Mouse (Mus musculus) neural tube, embryonic 15.5 days (tissue): Measurements from ENCODE around the gene Olfr270. TPM values are rescaled to one million over a fixed set of nuclear protein-coding genes. Genes with fewer than 3 reads are reported as not detected.

Source experiments
- ATAC-seq: fragments of 200-750 bp; cut with Nextera tagmentation; 2 replicates; pipeline ENCODE4 v1.8.0; 2017; ENCODE audit warnings: mild to moderate bottlenecking, moderate TSS enrichment, moderate library complexity; ENCODE audit not compliant: low FRiP score
- H3K27ac ChIP-seq: fragments of 300-500 bp; sonication (generic); replicated peaks from 2 replicates; pipeline ENCODE4 v1.5.1; 2015; ENCODE audit warnings: mild to moderate bottlenecking, inconsistent platforms
- H3K27me3 ChIP-seq: fragments of 300-500 bp; sonication (generic); replicated peaks from 2 replicates; pipeline ENCODE4 v1.6.1; 2015; ENCODE audit warnings: inconsistent platforms
- H3K36me3 ChIP-seq: fragments of 300-500 bp; sonication (generic); 2 replicates; pipeline ENCODE4 v1.6.1; 2015; ENCODE audit warnings: inconsistent platforms
- H3K4me1 ChIP-seq: fragments of 300-500 bp; sonication (generic); 2 replicates; pipeline ENCODE4 v1.6.1; 2015; ENCODE audit warnings: inconsistent platforms
- H3K4me2 ChIP-seq: fragments of 300-500 bp; sonication (generic); 2 replicates; pipeline ENCODE4 v1.6.1; 2015; ENCODE audit warnings: inconsistent platforms, mild to moderate bottlenecking, moderate library complexity
- H3K4me3 ChIP-seq: fragments of 300-500 bp; sonication (generic); replicated peaks from 2 replicates; pipeline ENCODE4 v1.5.1; 2015; ENCODE audit warnings: mild to moderate bottlenecking, inconsistent platforms
- H3K9ac ChIP-seq: fragments of 300-500 bp; sonication (generic); replicated peaks from 2 replicates; pipeline ENCODE4 v1.6.1; 2015; ENCODE audit warnings: mild to moderate bottlenecking, inconsistent platforms
- H3K9me3 ChIP-seq: fragments of 300-500 bp; sonication (generic); replicated peaks from 2 replicates; pipeline ENCODE4 v1.6.1; 2016; ENCODE audit warnings: inconsistent platforms
- whole genome bisulfite sequencing: fragments of 180-500 bp; shearing (Covaris S2); methylation state at CpG from one replicate; pipeline ENCODE4 v1.1.7; 2015; ENCODE audit warnings: mixed read lengths; 5-methylcytosine and 5-hydroxymethylcytosine counted together
- polyA plus RNA-seq: library from polyadenylated mRNA; unstranded; fragments of >200 nt; fragmentation: Nextera tagmentation; extraction: Ambion mirVana; gene quantifications from 2 replicates; pipeline ENCODE4 v1.2.1, GENCODE M21; 2015

The Olfr270 gene
- polyA plus RNA-seq, 1 experiment from 2014 or later = not detected

- H3K4me2 ChIP-seq = no peak overlapping the region
- H3K4me3 ChIP-seq = no peak overlapping the region
- H3K27ac ChIP-seq = no peak overlapping the region
- no peaks in the 10 kb centered on the region for H3K36me3 ChIP-seq
- H3K9ac ChIP-seq = no peak overlapping the region
- no peaks in the 10 kb centered on the region for H3K27me3 ChIP-seq
- H3K9me3 ChIP-seq = no peaks in the 10 kb centered on the region
- no peak for ATAC-seq
- no peaks in the 10 kb centered on the region for H3K4me1 ChIP-seq
- 91% methylated on average over 8 of the region's 8 CpGs for WGBS
These were observed 35.8 kb downstream of the Olfr270 start for GRCm38 (mm10) chr4:53000154-53000553.

DNA sequence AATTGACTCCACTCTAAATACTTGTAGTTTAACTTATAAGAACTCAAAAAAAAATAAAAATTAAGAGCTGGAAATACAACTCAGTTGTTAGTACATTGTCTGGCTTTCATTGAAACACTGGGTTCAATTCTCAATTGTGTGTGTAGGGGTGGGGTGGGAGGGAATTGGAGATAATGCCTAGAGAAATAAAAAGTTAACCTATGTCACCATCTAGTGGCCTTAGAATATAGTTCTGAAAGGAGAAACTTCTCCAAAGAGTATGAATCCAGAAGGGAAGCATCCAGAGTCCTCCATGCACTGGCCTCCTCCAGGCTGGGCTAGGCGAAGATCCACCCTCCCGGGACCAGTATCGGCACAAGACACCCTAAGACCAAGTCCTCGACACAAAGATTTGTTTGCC is 44.8 kb downstream of the Olfr270 start:
- H3K36me3 ChIP-seq = no peaks in the 10 kb centered on the region
- WGBS = 72% methylated on average over 4 of the region's 4 CpGs
- no peaks in the 10 kb centered on the region for H3K27me3 ChIP-seq
- H3K4me2 ChIP-seq = no peak overlapping the region
- H3K9ac ChIP-seq = no peak overlapping the region
- H3K4me1 ChIP-seq = peaks cover 12% of the 10 kb centered on the region
- no peaks in the 10 kb centered on the region for H3K9me3 ChIP-seq
- H3K27ac ChIP-seq = no peak overlapping the region
- H3K4me3 ChIP-seq = no peak overlapping the region
- ATAC-seq = no peak

DNA sequence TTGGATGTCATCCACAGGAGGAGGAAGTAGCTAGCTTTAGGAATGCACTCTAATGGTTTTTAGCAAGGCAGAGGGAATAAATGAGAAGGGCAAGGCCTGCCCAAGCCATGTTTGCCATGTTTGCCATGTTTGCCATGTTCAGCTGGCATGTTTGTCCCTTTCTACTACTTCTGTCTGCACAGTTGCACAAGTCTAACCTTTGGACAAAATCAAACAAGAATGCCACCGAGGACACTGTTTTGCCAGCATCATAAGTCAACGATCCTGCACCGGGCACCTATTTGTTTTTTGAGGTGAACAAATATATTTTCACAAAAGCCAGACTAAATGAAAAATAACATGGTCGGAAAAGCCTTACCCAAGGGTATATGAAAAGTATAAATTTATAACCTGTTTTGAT is 45.5 kb downstream of the Olfr270 start:
- Histone ChIP-seq H3K27me3 (no peaks in the 10 kb centered on the region), H3K4me1 (peaks cover 12% of the 10 kb centered on the region), H3K4me2 (no peak overlapping the region), H3K9me3 (no peaks in the 10 kb centered on the region), H3K4me3 (no peak overlapping the region), H3K27ac (no peak overlapping the region), H3K9ac (no peak overlapping the region), H3K36me3 (0 out of 2 replicates have a peak, but pooled peaks cover 1% of the 10 kb centered on the region)
- ATAC-seq = no peak
- WGBS = 92% methylated on average over 4 of the region's 4 CpGs

DNA sequence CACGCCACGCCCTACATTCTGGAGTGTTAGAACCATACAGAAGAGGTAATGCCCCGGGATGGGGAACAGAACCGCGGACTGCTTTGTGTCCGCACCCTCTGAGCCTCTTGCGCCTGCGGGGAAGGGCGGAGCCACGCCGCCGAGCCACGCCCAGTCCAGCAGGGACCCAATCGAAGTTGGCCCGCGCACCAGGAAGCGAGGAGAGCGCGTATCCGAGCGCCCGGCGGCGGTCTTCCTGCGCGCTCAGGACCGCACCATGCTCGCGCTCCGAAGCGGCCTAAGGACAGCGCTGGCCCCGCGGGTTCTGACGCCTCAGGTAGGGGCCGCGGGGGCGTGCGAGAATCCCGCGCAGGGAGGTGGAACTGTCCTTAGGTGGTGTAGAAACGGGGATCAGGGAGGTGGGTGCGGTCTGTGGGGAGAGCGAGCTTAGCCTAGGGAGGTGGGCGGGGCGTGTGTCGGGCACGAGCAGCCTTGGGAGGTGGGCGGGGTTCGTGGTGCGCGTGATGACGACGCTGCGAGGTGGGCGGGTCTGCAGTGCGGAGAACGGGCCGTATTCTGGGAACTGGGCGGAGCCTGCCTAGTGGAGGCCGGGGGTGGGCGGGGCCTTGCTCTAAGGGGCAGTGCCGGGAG is 47.5 kb downstream of the Olfr270 start, which contains the start of gene Nipsnap3b:
Nipsnap3b (plus strand) TSS at position 149 of the 630 bp plus-strand sequence.
- Histone ChIP-seq H3K9ac (peak within 1 kb of the TSS; percentile 84), H3K4me2 (peak within 1 kb of the TSS; percentile 55), H3K4me3 (peak within 1 kb of the TSS; percentile 86), H3K27me3 (no peaks in the 10 kb centered on the region), H3K27ac (peak within 1 kb of the TSS; percentile 90), H3K36me3 (peaks cover 17% of the 10 kb centered on the region), H3K4me1 (peaks cover 12% of the 10 kb centered on the region), H3K9me3 (no peaks in the 10 kb centered on the region)
- WGBS = under 1% methylated on average over 63 of the region's 63 CpGs
- peak; percentile 96 for ATAC-seq

DNA sequence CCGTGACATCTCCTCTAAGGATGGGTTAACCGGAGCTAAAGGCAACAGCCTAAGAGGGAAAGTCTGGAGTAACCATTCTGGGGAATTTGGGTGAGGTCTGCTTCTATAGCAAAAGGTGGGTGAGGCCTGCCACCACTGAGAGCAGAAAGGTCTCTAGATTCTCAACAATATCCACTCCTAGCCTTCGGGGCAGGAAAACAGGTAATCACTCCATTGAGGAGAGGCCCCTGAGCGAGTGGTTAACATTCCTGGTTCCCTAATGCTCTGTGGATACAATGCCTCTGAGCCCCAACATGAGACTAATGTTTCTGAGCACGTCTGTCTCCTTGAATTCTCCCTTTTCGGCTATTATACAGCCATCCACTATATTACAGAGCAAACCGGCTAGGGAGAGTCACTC is 50.1 kb downstream of the Olfr270 start:
- 95% methylated on average over 7 of the region's 7 CpGs for WGBS
- Histone ChIP-seq H3K9me3 (no peaks in the 10 kb centered on the region), H3K4me2 (no peak overlapping the region), H3K4me3 (no peak overlapping the region), H3K27me3 (no peaks in the 10 kb centered on the region), H3K4me1 (peaks cover 12% of the 10 kb centered on the region), H3K27ac (no peak overlapping the region), H3K9ac (no peak overlapping the region), H3K36me3 (peaks cover 30% of the 10 kb centered on the region)
- ATAC-seq = no peak

GRCm38 (mm10) chr4:53015024-53015423 is 50.7 kb downstream of the Olfr270 start:
- Histone ChIP-seq H3K4me3 (no peak overlapping the region), H3K27ac (no peak overlapping the region), H3K27me3 (no peaks in the 10 kb centered on the region), H3K4me2 (no peak overlapping the region), H3K9ac (no peak overlapping the region), H3K36me3 (peaks cover 30% of the 10 kb centered on the region), H3K4me1 (peaks cover 12% of the 10 kb centered on the region), H3K9me3 (no peaks in the 10 kb centered on the region)
- no peak for ATAC-seq
- WGBS = 97% methylated on average over 3 of the region's 3 CpGs

- ATAC-seq = no peak
- WGBS = 100% methylated on average over 1 of the region's 1 CpGs
- Histone ChIP-seq H3K27ac (no peak overlapping the region), H3K27me3 (no peaks in the 10 kb centered on the region), H3K4me2 (no peak overlapping the region), H3K4me1 (no peaks in the 10 kb centered on the region), H3K9me3 (no peaks in the 10 kb centered on the region), H3K36me3 (peaks cover 51% of the 10 kb centered on the region), H3K9ac (no peak overlapping the region), H3K4me3 (no peak overlapping the region)
These were observed 54.0 kb downstream of the Olfr270 start for GRCm38 (mm10) chr4:53018392-53018791.

Other genes starting within 250 kb of the Olfr270 start
- gene Olfr275, start 149.9 kb upstream of the Olfr270 start, polyA plus RNA-seq = 0.08 TPM in 1 of 2 replicates, not detected in the other
- gene Olfr273, start 105.3 kb upstream of the Olfr270 start, polyA plus RNA-seq = not detected in 2 replicates
- gene Olfr272, start 45.4 kb upstream of the Olfr270 start, polyA plus RNA-seq = not detected in 2 replicates
- gene Nipsnap3a, start 24.7 kb downstream of the Olfr270 start, polyA plus RNA-seq = not detected in 2 replicates
- 156 and 189 TPM in 2 replicates for gene Nipsnap3b, start 47.3 kb downstream of the Olfr270 start, polyA plus RNA-seq
- 8.8 and 9.0 TPM in 2 replicates for gene Abca1, start 195.3 kb downstream of the Olfr270 start, polyA plus RNA-seq